Mouse (Mus musculus) G1E (cell line): Measurements from ENCODE around the gene Plekha8. TPM values are rescaled to one million over a fixed set of nuclear protein-coding genes. Genes with fewer than 3 reads are reported as not detected.

Experiments
- ATAC-seq: 2 replicates; pipeline ENCODE4 v1.8.0; 2016; ENCODE audit warnings: mild to moderate bottlenecking; ENCODE audit not compliant: insufficient number of reproducible peaks, poor library complexity, low FRiP score, severe bottlenecking; ENCODE audit errors: extremely low read depth
- DNase-seq: peaks from one replicate; pipeline ENCODE4 v3.0.0; 2012; ENCODE audit warnings: low spot score
- H3K27me3 ChIP-seq: 2 replicates; pipeline ENCODE4 v1.6.1; 2012; ENCODE audit warnings: mild to moderate bottlenecking, low read length, inconsistent platforms; ENCODE audit not compliant: insufficient read depth
- H3K36me3 ChIP-seq: replicated peaks from 2 replicates; pipeline ENCODE3; 2012; ENCODE audit warnings: mild to moderate bottlenecking, inconsistent platforms
- H3K4me1 ChIP-seq: 2 replicates; pipeline ENCODE4 v1.6.1; 2012; ENCODE audit warnings: low read depth, low read length, inconsistent platforms, mixed read lengths; ENCODE audit not compliant: insufficient read depth
- H3K4me3 ChIP-seq: 2 replicates; pipeline ENCODE4 v1.5.1; 2012; ENCODE audit warnings: low read depth, mild to moderate bottlenecking, inconsistent platforms, low read length, moderate library complexity, mixed read lengths
- H3K9me3 ChIP-seq: replicated peaks from 2 replicates; pipeline ENCODE4 v1.6.1; 2012; ENCODE audit warnings: inconsistent platforms
- CTCF ChIP-seq: IDR thresholded peaks from 2 replicates; pipeline ENCODE4 v1.5.1; 2012; ENCODE audit warnings: low read depth, low read length, inconsistent platforms, mixed read lengths
- GATA1 ChIP-seq: IDR thresholded peaks from 2 replicates; pipeline ENCODE4 v1.6.1; 2012; ENCODE audit warnings: borderline replicate concordance, low read length, inconsistent platforms, mixed read lengths
- GATA2 ChIP-seq: IDR thresholded peaks from 2 replicates; pipeline ENCODE4 v1.6.1; 2012; ENCODE audit warnings: low read depth, low read length, inconsistent platforms, borderline replicate concordance
- POLR2AphosphoS5 ChIP-seq: IDR thresholded peaks from 2 replicates; pipeline ENCODE4 v1.6.1; 2012; ENCODE audit warnings: low read depth, low read length, inconsistent platforms; ENCODE audit not compliant: insufficient replicate concordance
- TAL1 ChIP-seq: conservative IDR thresholded peaks from 2 replicates; pipeline ENCODE4 v1.6.1; 2012; ENCODE audit warnings: low read depth, low read length, inconsistent platforms, mixed read lengths
- polyA plus RNA-seq: library from polyadenylated mRNA; stranded (reverse); fragments of >175 nt; gene quantifications from 2 replicates; pipeline ENCODE4 v1.2.3, GENCODE M21; 2012
- total RNA-seq, 2 experiments: library from RNA; stranded (forward) in 1 of 2; stranded (reverse) in 1 of 2; fragments of 200-1000 nt in 1 of 2; fragments of >200 nt in 1 of 2; fragmentation: Nextera tagmentation in 1 of 2; gene quantifications; 2 replicates each; pipeline ENCODE4 v1.2.3; 2014 to 2017

Gene Plekha8
- total and polyA plus RNA-seq, 3 experiments, result 1.5 to 16.2 (median 14.7) TPM

GRCm38 (mm10) chr6:54685716-54686395 is 90.9 kb downstream of the Plekha8 start:
- Histone ChIP-seq H3K36me3 (no peaks in the 10 kb centered on the region), H3K27me3 (peaks cover 24% of the 10 kb centered on the region), H3K9me3 (no peaks in the 10 kb centered on the region), H3K4me1 (peaks cover 28% of the 10 kb centered on the region), H3K4me3 (no peak overlapping the region)
- ATAC-seq (no peak), DNase-seq (no peak)
- TF ChIP-seq GATA1, result no peak

GRCm38 (mm10) chr6:54686946-54687737 is 92.2 kb downstream of the Plekha8 start:
- ATAC-seq (no peak), DNase-seq (no peak)
- no peak for TF ChIP-seq TAL1
- no peak for TF ChIP-seq CTCF
- no peak for TF ChIP-seq POLR2AphosphoS5
- TF ChIP-seq GATA1, result no peak
- TF ChIP-seq GATA2, result no peak
- Histone ChIP-seq H3K36me3 (no peaks in the 10 kb centered on the region), H3K9me3 (no peaks in the 10 kb centered on the region), H3K4me1 (peaks cover 19% of the 10 kb centered on the region), H3K4me3 (no peak overlapping the region), H3K27me3 (peaks cover 25% of the 10 kb centered on the region)

- DNase-seq, result no peak
- H3K4me1 ChIP-seq, result peaks cover 12% of the 10 kb centered on the region
- peaks cover 14% of the 10 kb centered on the region for H3K27me3 ChIP-seq
- TF ChIP-seq CTCF (no peak), TAL1 (no peak), GATA2 (no peak), POLR2AphosphoS5 (no peak), GATA1 (no peak)
- H3K4me3 ChIP-seq, result no peak overlapping the region
- no peaks in the 10 kb centered on the region for H3K36me3 ChIP-seq
- ATAC-seq, result no peak
- H3K9me3 ChIP-seq, result no peaks in the 10 kb centered on the region
These were observed 93.8 kb downstream of the Plekha8 start for GRCm38 (mm10) chr6:54688467-54689323.

GRCm38 (mm10) chr6:54689686-54690085 is 94.8 kb downstream of the Plekha8 start:
- Histone ChIP-seq H3K27me3 (peaks cover 13% of the 10 kb centered on the region), H3K9me3 (no peaks in the 10 kb centered on the region), H3K36me3 (no peaks in the 10 kb centered on the region), H3K4me3 (no peak overlapping the region), H3K4me1 (peaks cover 12% of the 10 kb centered on the region)
- ATAC-seq (no peak), DNase-seq (no peak)
- no peak for TF ChIP-seq TAL1

- no peak for DNase-seq
- no peaks in the 10 kb centered on the region for H3K36me3 ChIP-seq
- H3K4me3 ChIP-seq, result no peak overlapping the region
- TF ChIP-seq GATA2, result no peak
- no peak for TF ChIP-seq TAL1
- no peak for TF ChIP-seq CTCF
- no peak for TF ChIP-seq GATA1
- TF ChIP-seq POLR2AphosphoS5, result no peak
- H3K9me3 ChIP-seq, result no peaks in the 10 kb centered on the region
- peaks cover 4% of the 10 kb centered on the region for H3K4me1 ChIP-seq
- ATAC-seq, result no peak
- H3K27me3 ChIP-seq, result peaks cover 13% of the 10 kb centered on the region; the same call in 1 of the 2 replicates
These were observed 95.9 kb downstream of the Plekha8 start for GRCm38 (mm10) chr6:54690838-54691237.

GRCm38 (mm10) chr6:54691368-54692116 is 96.6 kb downstream of the Plekha8 start:
- Histone ChIP-seq H3K4me1 (no peaks in the 10 kb centered on the region), H3K36me3 (no peaks in the 10 kb centered on the region), H3K27me3 (peaks cover 13% of the 10 kb centered on the region; the same call in 1 of the 2 replicates), H3K9me3 (no peaks in the 10 kb centered on the region), H3K4me3 (no peak overlapping the region)
- DNase-seq, result no peak
- TF ChIP-seq CTCF (no peak), GATA2 (no peak), TAL1 (no peak)
- ATAC-seq, result no peak
